Mouse (Mus musculus) embryonic fibroblast, embryonic 13.5 days (primary cell): ENCODE measurements at regions not wholly inside any gene's neighbourhood (a gene's known extent, or its start where the extent isn't known, plus 50 kb on each side); places are given as distances from the start of the nearest gene placed in this dataset.

ENCODE experiments used
- H3K27ac ChIP-seq: 2 replicates; pipeline ENCODE4 v1.5.1; 2012; ENCODE audit warnings: low read length, control low read depth, inconsistent platforms; ENCODE audit not compliant: insufficient read depth
- H3K4me1 ChIP-seq: 2 replicates; pipeline ENCODE4 v1.6.1; 2011; ENCODE audit warnings: low read length; ENCODE audit not compliant: control insufficient read depth, insufficient read depth
- H3K4me3 ChIP-seq: 2 replicates; pipeline ENCODE4 v1.5.1; 2011; ENCODE audit warnings: mild to moderate bottlenecking, control low read depth, low read length; ENCODE audit not compliant: insufficient read depth
- CTCF ChIP-seq: IDR thresholded peaks from 2 replicates; pipeline ENCODE4 v1.5.1; 2011; ENCODE audit warnings: mild to moderate bottlenecking, control low read depth, low read length, moderate library complexity, borderline replicate concordance; ENCODE audit not compliant: insufficient read depth
- POLR2A ChIP-seq: IDR thresholded peaks from 2 replicates; pipeline ENCODE4 v1.6.1; 2011; ENCODE audit warnings: low read depth, mild to moderate bottlenecking, control low read depth, low read length, moderate library complexity

GRCm38 (mm10) chr1:57209281-57209680, 168.1 kb upstream of the 1700066M21Rik start:
- no peak overlapping the region for H3K27ac ChIP-seq
- no peak for TF ChIP-seq POLR2A
- TF ChIP-seq CTCF: no peak
- no peaks in the 10 kb centered on the region for H3K4me1 ChIP-seq
- H3K4me3 ChIP-seq: no peak overlapping the region

DNA sequence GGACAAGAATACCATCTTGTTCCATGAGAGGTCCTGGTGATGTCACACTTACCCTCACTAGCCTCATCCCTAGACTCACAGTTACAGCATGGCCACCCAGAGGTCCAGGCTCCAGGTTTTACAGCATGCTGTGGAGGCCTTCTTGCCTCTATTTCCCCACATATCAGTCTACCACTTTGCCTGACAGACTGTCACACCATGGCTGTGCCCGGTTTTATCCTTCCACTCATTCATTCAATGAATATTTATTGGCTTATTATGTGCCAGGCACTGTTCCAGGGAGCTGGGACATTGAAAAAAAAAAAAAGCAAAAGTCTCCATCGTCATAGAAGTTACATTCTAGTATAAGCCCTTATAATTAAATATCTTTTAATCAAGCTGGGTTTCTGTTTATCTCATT, 166.4 kb upstream of the 1700066M21Rik start:
- Histone ChIP-seq H3K27ac (no peak overlapping the region), H3K4me3 (no peak overlapping the region), H3K4me1 (no peaks in the 10 kb centered on the region)
- TF ChIP-seq CTCF (no peak), POLR2A (no peak)

DNA sequence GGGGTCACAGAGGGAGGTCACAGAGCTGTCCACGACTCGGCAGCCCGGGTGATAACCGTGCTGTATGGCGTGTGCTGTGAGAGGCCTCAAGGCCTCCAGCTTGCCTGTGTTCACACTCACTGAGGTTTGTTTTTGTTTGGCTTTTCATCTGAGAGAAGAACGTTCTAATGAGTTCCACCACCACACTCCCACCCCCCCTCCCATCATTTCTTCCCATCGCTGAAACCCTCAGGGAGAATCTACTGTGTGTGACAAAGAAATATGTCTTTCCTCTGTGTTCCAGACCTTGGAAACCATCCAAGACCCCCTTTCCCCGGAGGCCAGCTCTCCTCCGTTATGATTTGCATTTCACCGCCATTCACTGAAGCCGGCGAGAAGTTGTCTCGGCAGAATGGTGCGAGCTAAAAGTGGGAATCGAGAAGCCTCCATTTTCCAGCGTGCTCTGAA, 164.0 kb upstream of the 1700066M21Rik start:
- TF ChIP-seq CTCF (no peak), POLR2A (no peak)
- no peak overlapping the region for H3K27ac ChIP-seq

GRCm38 (mm10) chr1:57214266-57214665, 163.2 kb upstream of the 1700066M21Rik start:
- Histone ChIP-seq H3K27ac (no peak overlapping the region), H3K4me3 (no peak overlapping the region), H3K4me1 (no peaks in the 10 kb centered on the region)
- TF ChIP-seq CTCF (no peak), POLR2A (no peak)

More for the DNA sequence above, 164.0 kb upstream of the 1700066M21Rik start:
- Histone ChIP-seq H3K4me3 (no peak overlapping the region), H3K4me1 (no peaks in the 10 kb centered on the region)

DNA sequence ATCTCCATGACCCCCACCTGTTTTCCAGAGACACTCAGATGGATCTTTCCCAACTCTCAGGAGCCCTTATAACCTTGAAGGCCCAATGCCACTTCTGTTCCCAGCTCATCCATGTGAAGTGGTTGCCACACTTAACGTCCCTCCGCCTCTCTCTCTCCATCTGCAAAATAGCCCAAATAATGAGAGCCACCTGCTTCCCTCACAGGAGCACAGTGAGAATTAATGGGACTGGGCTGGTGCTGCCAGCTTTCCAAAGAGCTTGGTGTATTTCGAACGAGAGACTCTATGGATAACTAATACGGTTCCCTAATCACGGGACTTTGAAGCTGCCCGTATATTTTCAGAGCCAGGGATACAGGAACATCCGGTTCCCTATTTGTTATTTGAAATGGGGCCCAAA, 159.8 kb upstream of the 1700066M21Rik start:
- TF ChIP-seq CTCF: no peak
- TF ChIP-seq POLR2A: no peak
- Histone ChIP-seq H3K27ac (no peak overlapping the region), H3K4me1 (no peaks in the 10 kb centered on the region), H3K4me3 (no peak overlapping the region)

GRCm38 (mm10) chr1:57218127-57218526, 159.3 kb upstream of the 1700066M21Rik start:
- Histone ChIP-seq H3K4me3 (no peak overlapping the region), H3K27ac (no peak overlapping the region), H3K4me1 (no peaks in the 10 kb centered on the region)
- TF ChIP-seq CTCF (no peak), POLR2A (no peak)

GRCm38 (mm10) chr1:57218616-57219015, 158.8 kb upstream of the 1700066M21Rik start:
- no peak for TF ChIP-seq CTCF
- no peak for TF ChIP-seq POLR2A
- Histone ChIP-seq H3K27ac (no peak overlapping the region), H3K4me1 (no peaks in the 10 kb centered on the region), H3K4me3 (no peak overlapping the region)

DNA sequence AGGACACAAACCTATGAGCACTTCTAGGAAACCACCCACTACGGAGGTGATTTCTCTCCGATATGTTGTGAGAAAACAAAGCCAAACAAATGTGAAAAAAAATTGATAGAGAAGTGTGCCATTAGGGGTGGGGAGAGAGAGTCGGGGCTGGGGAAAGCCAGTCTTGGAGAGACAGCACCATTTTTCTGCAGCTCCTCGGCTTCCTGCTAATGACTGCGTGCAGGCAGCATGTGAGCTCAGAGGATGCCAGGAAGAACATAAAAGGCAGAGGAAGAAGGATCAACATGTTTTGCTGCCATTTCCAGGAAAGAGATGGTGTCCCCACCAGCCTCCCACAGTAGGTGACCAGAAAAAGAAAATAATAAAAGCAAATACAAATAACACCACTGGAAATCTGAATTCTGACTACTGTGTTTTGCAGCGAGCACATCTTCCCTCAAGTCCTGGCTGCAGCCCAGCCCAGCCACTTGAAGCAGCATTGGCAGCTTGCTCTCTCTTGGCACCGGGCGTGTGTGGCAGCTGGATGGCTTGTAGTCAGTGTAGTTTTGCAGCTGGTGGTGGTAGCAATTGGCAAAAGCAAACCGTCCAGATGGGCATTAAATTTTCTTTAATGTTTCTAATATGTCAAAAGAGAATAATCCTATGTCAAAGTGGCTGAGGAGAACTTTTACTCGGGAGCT, 152.9 kb upstream of the 1700066M21Rik start:
- Histone ChIP-seq H3K4me3 (no peak overlapping the region), H3K27ac (no peak overlapping the region), H3K4me1 (0 out of 2 replicates have a peak, but pooled peaks cover 3% of the 10 kb centered on the region)
- TF ChIP-seq POLR2A (no peak), CTCF (no peak)

- H3K27ac ChIP-seq: no peak overlapping the region
- H3K4me1 ChIP-seq: no peaks in the 10 kb centered on the region
- H3K4me3 ChIP-seq: no peak overlapping the region
- TF ChIP-seq POLR2A: no peak
- no peak for TF ChIP-seq CTCF
These were observed 133.6 kb upstream of the 1700066M21Rik start for GRCm38 (mm10) chr1:57243607-57244408.

- H3K4me3 ChIP-seq: no peak overlapping the region
- no peaks in the 10 kb centered on the region for H3K4me1 ChIP-seq
- H3K27ac ChIP-seq: no peak overlapping the region
- TF ChIP-seq POLR2A (no peak), CTCF (no peak)
These were observed 117.8 kb upstream of the 1700066M21Rik start for GRCm38 (mm10) chr1:57259626-57260025.
